Mouse (Mus musculus) mammary gland, adult 2 months (tissue): ENCODE measurements around the gene Mettl2. TPM values are rescaled to one million over a fixed set of nuclear protein-coding genes. Genes with fewer than 3 reads are reported as not detected.

Source experiments
- polyA plus RNA-seq: library from polyadenylated mRNA; depleted of rRNA; stranded (reverse); fragments of >200 nt; gene quantifications from 2 replicates; pipeline ENCODE4 v1.2.3, GENCODE M21; 2012; ENCODE audit warnings: low replicate concordance; rRNA removed

Gene Mettl2
- 11.7 and 16.7 TPM in 2 replicates for polyA plus RNA-seq

GRCm38 (mm10) chr11:105125735-105126519 lies at the start of gene Mettl2:
TSS of gene Mettl2 (plus strand) at chr11:105126425.

GRCm38 (mm10) chr11:105146593-105146992 lies 20.4 kb downstream of the Mettl2 start, which contains the start of gene Gm10842:
TSS of gene Gm10842 (plus strand) at chr11:105146893.

GRCm38 (mm10) chr11:105178516-105178915 lies 52.3 kb downstream of the Mettl2 start, which contains the start of gene Tlk2:
TSS of gene Tlk2 (plus strand) at chr11:105178807.

Other genes with a start within 250 kb of the Mettl2 start
- gene Efcab3, start 62.8 kb upstream of the Mettl2 start, polyA plus RNA-seq, result not detected in 2 replicates
- gene Gm10842, start 20.5 kb downstream of the Mettl2 start, polyA plus RNA-seq, result not detected in 2 replicates
- 9.7 and 19.6 TPM in 2 replicates for gene Tlk2, start 52.4 kb downstream of the Mettl2 start, polyA plus RNA-seq
- 27.5 and 44.6 TPM in 2 replicates for gene Mrc2, start 166.2 kb downstream of the Mettl2 start, polyA plus RNA-seq